Mouse (Mus musculus) G1E-ER4 (cell line): ENCODE results near the gene Ankrd27. TPM values are rescaled to one million over a fixed set of nuclear protein-coding genes. Genes with fewer than 3 reads are reported as not detected.

Source experiments
- GATA1 ChIP-seq: IDR thresholded peaks from one replicate; pipeline ENCODE4 v1.8.0; 2012; ENCODE audit warnings: low read length, inconsistent platforms
- polyA plus RNA-seq: library from polyadenylated mRNA; stranded (reverse); fragments of >175 nt; gene quantifications from 2 replicates; pipeline ENCODE4 v1.2.3, GENCODE M21; 2012

The Ankrd27 gene
- 276 and 375 TPM in 2 replicates for polyA plus RNA-seq

DNA sequence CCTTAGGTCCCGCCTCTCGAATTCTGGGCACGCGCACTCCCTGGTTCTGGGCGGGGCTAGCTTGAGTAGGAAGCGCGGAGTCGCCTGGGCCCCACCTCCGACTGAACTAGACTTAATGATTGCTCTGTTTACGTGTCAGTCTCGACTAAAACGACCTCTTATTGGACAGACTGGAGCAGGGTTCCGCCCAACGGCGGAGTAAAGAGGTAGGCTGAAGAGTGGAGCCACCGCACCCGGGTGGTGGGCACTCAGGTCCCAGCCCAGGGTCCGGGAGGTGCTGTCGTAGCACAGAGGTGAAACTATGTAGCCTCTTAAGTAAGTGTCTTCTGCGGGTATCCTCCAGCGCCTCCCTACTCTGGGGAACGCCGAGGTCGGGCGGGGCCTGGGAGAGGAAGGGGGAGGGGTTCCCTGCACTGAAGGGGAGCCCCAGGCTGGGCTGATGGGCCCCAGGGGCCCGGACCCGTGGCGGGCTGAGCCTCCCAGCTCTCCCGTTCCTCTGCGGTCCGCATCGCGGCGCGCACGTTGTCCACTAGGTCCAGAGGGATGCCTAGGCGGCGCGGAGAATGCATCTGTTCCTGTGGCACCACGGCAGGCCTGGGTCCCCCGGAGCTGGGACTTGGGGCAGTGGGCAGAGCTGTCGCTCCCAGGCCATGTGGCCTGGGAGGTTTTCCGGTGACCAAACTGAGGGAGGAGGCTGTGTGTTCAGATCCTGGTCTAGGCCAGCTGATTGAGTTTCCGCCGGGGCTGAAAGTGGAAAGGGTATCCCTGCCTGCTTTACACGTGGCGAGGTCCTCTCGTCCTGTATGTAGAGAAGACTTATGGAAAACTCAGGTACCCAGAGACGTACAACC is at the start of gene Ankrd27:
TSS of gene Ankrd27 (plus strand) at position 190 of the 851 bp plus-strand sequence.
- no peak for TF ChIP-seq GATA1

DNA sequence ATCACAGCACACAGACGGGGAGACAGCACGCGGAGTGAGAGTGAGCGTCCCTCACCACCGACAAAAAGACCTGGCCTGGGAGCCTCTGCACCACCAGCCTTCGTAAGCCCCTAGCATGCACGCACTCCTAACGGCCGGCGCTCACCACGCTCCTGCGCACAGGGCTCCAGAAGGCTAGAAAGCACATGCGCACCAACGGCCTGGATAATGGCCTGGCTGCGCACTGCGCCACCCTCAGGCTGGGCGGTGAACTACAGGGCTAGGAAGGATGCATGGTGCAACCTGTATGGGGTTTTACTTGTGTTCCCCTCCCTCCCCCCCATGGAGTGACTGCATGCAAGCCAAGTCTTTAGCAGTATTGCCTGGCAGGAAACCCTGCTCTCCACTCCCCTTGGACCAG is 48.5 kb upstream of the Ankrd27 start, which contains the start of gene Tdrd12:
TSS of gene Tdrd12 (minus strand) at position 184 of the 400 bp plus-strand sequence.
- TF ChIP-seq GATA1 = no peak

DNA sequence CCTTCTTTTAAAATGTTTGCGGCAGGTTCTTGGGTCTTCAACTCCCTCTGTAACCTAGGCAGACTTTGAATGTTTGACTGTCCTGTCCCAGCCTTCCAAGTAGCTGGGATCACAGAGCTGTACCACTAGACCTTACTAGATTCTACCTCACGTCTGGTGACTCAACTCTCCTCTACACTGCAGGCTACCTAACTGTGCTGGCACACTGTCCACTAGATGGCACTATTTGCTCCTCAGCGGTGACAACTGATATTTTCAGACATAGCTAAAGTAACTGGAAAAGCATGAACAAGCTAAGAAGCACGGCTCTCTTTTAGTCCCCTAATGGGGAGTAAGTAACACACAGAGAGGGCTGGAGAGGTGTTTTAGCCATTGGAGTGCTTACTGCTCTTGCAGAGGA is 40.2 kb upstream of the Ankrd27 start:
- TF ChIP-seq GATA1 = no peak

DNA sequence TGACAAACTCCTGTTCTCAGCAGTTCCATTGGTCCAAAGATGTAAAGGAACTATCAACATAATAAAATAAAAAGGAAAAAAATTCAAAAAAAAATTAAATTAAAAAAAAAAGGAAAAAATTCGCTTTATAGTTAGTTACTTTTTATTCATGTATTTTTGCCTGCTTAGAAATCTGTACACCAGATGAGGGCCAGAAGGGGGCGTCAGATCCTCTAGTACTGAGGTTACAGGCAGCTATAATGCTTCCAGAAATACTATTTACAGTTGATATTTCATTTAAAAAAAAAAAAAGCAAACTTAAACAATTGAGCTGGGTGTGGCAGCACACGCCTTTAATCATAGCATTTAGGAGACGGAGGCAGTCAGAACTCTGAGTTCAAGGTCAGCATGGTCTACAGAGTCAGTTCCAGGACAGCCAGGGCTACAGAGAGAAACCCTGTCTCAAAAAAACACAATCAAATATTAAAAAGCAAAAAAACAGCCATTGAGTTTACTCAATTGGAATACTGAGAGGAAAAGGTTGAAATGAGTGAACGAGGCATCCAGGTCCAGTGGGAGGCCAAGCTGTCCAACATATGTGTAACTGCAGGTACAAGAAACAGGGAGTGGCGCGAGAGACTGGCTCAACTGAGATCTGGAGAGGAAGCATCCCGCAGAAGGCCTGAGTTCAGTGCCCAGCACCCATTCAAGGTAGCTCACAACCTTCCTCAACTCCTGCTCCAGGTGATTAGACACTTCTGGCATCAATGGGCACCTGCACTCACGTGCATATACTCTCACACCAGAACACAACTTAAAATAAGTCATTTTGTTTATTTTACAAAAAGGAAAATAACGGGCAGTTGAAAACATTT is 32.1 kb upstream of the Ankrd27 start:
- TF ChIP-seq GATA1 = no peak

DNA sequence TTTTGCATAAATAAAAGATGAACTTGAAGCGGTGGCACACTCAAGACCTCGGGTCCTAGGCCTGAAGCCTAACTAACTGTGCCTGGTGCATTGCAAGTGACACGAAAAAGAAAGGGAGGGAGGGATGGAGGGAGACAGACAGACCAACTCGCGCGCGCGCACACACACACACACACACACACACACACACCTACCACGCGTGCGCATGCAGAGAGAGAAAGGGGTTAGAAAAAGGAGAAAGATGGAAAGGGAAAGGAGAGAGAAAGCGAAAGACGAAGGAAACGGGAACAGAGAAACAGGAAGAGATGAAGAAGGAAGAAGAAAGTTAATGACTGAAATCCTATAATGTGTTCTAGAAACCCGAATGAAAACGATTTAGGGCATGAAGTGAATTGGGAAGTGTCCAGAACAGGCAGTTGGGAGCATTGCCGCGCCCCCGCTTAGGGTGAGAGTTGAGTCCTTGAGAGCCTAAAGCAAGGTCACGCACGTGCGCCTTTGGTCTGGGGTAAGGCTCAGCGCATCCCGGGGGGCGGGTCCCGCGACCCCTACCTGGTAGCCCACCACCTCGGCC is 31.4 kb upstream of the Ankrd27 start:
- no peak for TF ChIP-seq GATA1

DNA sequence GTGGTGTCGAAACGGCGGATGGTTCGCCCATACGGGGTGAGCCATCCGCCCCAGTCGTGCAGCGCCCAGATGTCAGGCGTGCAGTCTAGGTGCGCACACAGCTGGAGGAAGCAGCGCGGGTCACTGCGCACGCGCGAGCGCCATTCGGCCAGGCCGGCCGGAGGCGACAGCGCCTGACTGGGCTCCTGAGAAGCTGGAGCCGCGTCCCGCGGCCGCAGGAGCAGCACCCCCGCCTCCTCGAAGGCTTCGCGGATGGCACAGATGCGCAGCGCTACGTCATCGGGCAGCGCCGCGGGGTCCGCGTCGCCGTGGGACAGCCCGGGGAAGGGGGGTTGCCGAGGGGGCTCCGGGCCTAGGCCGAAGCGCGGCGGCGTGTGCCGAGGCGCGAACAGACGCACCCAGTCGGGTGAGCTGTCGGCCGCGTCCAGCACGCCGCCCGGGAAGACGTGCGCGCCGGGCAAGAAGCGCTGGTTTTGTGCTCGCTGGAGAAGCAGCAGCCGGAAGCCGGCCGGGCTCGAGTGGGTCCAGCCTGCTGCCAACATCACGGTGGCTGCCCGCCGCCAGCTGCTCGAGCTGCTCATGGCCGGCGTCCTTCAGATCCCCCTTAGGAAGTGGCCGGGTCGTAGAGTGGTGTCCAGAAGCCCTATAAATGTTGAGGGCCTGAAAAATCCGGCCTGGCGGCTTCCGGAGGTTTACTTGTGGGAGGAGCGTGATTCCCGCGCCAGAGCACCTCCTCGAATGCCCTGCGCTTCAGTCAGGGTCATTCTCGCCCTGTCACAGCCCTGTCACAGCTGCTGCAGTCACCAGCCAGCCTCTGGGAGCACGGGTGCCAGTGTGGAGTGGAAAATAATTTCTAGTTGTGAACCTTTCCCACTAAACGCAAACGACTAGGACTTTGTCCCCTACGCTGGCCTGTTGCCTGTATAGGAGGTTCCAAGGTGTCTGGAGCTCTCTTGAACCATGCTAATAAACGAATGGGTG is 30.5 kb upstream of the Ankrd27 start:
- no peak for TF ChIP-seq GATA1

DNA sequence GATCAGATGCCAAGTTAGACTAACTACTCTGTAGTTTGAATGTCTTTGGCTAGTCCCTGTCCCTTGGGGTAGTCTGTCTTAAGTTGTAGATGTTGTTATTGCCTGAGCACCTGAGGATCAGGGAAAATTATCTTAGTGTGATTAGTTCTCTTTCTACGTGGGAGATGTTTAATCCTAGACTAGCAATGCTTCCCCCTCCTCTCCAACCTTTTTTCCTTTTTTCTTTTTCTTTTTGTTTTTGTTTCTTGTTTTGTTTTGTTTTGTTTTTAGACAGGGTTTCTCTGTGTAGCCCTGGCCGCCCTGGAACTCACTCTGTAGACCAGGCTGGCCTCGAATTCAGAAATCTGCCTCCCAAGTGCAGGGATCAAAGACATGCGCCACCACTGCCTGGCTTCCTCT is 29.8 kb upstream of the Ankrd27 start, which contains the start of gene Nudt19:
TSS of gene Nudt19 (minus strand) at position 100 of the 399 bp plus-strand sequence.
- TF ChIP-seq GATA1 = no peak

DNA sequence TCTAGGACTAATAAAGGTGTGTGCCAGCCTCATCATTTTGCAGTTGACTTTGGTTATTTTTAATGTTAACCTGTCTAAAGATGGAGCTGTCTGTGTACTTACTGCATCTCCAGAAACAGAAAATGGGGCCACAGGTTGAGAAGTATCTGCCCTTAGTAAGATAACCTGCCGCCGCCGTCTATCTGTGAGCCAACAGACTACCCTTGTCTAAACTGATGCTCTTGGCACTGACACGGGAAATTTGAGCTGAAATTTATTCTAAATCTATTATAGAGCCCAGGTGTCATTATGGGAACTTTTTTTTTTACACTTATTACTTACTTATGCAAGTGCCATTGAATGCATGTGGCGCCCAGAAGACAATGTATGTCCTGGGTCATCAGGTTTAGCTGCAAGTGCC is 29.1 kb upstream of the Ankrd27 start:
- TF ChIP-seq GATA1 = no peak

DNA sequence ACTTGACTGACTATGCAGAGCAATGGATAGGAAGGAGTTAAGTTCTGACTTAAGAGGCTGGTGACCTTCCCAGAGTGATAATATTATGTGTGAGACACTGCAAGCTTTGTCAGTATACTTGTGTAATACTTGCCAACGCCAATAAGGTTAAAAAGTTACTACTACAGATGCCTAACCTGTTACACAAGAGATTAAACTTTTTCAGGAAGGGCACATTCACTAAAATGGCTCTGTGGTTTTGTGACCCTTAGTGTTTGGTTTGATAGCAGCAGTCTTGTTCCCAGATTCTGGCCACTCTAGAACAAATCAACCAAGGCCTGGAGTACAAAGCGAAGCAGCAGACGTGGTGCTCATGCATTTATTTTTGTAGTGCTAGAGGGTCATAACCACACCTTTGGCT is 28.5 kb upstream of the Ankrd27 start:
- peak; percentile 91 for TF ChIP-seq GATA1

DNA sequence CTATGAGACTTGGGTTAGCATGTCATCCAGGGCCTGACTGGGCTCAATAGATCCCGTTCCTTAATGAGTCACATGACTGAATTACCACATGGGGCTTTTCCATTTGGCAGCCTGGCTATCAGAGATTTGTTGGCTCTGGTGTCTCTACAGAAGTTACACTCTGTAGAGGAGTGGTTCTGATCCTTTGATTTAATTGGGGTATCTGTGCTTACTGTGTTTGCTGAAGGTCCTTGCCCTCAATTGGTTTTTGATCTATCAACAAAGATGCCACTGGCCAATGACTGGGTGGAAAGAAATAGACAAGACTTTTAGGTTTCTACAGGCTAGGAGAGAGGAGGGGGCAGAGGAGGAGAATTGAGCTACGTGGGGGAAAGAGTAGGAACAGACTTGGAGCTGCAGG is 27.4 kb upstream of the Ankrd27 start:
- TF ChIP-seq GATA1 = no peak

DNA sequence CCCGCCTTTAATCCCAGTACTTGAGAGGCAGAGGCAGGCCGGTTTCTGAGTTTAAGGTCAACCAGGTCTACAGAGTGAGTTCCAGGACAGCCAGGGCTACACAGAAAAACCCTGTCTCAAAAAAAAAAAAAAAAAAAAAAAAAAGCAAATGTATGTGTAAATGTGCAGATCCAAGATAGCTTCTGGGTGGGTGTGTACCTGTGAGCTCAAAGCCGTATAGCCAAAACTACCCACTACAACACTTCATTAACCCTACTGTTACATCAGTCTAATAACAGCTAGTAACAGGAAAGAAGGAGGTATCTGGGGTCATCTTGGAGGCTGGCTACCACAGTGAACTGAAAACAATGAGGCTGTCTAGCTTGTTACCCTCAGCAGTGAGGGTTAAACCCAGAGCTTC is 26.2 kb upstream of the Ankrd27 start:
- no peak for TF ChIP-seq GATA1

DNA sequence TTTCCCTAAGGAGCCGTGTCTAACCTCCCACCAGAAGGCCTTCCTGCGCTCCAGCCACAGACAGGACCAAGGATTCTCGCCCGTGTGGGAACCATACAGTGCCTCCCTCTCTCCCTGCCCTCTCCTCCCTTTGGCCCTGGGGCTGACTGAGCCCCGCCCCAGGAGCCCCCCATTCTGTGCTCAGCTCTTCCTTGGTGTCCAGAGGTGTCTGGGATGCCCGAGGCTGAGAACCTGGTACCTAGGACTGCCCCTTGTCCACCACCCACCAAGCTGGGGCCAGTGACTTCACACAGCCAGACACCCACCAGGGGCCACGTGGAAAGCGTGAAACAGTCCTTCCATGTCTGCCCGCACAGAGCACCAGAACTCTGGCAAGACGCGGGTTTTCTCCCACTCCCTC is 23.0 kb upstream of the Ankrd27 start:
- no peak for TF ChIP-seq GATA1

DNA sequence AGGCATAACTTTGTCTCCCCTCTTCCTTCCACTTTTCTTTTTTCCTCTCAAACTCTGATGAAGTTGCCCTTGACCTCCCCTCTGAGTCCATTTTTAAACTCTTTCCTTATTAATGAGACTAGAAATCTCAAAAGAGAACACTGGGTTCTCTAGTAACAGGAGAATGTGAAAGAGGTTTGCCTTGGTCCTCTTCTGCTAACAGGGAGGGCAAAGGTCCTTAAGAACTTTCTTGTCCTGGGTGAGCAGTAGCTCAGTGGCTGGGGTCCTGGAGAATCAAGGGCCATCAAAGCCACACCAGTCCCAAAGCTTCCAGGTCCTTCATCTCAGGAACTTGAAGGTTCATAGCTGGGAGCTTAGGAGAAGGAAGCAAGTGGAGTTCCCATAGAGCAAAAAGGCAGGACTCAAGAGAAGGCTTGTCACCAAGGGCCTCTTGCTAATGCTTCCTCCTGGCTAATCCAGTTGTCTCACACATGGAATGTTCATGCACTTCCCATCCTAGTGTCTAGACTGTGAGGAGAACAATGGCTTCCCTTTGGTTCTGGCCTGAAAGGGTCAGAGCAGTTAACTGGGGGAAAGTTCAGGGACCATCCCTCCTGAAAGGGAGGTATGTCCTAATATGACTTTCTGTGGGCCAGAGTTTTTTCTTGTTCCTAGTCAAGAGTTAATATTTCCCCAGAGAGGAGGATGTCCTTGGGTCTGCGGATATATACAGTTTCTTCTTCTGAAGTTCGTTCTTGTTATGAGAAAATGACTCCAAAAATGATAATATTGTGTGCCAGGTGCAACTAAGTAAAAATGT is 21.8 kb upstream of the Ankrd27 start:
- TF ChIP-seq GATA1 = no peak

DNA sequence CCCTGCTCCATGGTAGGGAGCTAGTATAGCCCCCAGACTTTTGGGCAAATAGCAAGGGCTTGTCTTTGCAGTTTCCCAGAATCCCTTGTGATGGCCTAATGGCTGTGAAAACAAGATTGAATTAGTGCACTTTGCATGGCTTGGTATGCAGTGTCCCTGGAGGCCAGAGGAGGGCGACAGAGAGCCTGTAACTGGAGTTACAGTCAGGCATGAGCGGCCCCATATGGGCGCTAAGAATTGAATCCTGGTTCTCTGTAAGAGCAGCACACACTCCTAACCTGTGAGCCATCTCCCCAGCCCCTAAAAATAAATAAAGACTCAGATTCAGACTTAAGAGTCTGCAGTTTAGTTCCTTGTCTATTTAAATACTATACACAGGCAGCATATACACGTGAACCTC is 6.2 kb upstream of the Ankrd27 start:
- no peak for TF ChIP-seq GATA1
